Mouse (Mus musculus) frontal cortex, adult 2 months (tissue): ENCODE measurements at regions not wholly inside any gene's neighbourhood (a gene's known extent, or its start where the extent isn't known, plus 50 kb on each side); places are given as distances from the start of the nearest gene placed in this dataset.

Experiments used
- DNase-seq, 2 experiments: peaks; one replicate each; pipeline ENCODE4 v3.0.0; 2022; ENCODE audit warnings: low spot score in 1 of 2; ENCODE audit errors: extremely low spot score in 1 of 2

DNA sequence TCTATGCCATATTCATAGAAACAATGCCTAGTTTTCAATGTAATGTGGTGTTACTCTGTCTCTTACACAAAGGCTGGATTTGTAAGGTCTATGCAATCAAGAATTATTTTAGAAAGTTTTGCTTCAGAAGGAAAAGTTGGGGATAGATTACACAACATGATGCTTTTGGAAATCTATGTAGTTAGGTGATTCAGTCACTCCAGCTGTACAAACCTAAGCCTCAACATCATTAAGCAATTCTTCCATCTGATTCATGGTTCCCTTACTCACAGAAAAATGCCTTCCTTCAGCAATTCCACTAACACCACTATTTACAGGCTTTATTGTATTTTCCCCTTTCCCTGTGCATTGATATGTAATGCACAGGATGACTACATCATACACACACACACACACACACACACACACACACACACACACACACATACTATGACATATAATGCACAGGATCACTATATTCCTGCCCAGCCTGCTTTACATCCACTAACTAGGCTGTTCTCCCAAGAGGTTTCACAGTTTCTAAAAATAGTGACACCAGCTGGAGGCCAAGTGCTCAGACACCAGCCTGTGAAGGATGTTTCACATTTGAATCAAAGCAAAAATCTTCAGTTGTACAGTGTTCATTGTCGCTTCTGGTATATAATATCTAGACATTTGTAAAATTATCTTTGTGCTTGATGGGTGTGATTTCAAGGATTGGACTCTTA is 305.9 kb downstream of the Klf6 start:
- peak; percentile 41 to 70 for DNase-seq

DNA sequence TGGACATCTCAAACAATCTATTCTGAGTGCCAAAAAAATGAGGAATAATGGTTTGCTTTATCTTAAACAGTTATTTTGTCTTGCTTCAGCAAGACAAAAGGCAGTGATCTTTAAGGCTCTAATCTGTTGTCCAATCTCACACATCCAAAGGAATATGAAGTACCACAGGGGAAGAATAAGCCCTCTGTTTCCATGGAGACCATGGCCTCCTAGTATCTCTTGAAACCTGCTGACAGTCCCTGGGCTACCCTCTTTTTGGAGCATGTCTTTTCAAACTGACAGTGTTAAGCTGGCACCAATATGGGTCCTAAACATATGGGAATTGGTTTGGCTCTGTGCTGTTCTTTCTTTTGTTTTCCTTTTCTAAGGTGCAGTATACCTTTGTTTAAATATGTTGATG is 311.8 kb downstream of the Klf6 start:
- no peak for DNase-seq

DNA sequence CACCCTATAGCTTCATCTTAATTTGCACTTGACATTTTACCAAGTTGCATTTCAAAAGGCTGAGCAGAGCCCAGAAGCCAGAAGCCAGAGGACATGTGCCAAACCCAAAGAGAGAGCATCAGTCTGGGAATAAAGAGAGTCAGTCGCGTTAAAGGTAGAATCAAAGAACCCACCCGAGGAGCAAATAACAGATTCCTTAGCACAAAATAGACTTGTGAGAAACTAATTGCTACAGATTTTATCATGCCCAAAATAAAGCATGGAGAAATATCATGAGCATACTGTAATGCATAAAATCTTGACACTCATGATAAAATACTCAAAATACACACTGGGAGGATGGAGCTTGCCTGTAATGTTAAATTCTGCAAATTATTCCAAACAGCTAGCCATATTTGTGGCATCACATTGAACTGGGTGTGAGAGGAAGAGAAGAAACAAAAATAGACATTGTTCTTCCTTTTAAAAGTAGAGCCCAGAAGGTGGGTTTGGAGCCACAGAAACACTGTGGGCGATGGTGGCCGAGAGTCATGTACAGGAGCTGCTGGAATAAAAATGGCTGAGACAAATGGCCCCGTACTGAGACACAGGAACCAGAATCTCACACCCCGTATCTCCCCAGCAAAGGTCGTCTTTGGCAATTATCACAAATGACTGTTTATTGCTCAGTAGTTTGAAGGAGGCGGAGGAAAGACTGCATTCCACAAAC is 317.2 kb downstream of the Klf6 start:
- DNase-seq, result peak; percentile 55 to 57

DNA sequence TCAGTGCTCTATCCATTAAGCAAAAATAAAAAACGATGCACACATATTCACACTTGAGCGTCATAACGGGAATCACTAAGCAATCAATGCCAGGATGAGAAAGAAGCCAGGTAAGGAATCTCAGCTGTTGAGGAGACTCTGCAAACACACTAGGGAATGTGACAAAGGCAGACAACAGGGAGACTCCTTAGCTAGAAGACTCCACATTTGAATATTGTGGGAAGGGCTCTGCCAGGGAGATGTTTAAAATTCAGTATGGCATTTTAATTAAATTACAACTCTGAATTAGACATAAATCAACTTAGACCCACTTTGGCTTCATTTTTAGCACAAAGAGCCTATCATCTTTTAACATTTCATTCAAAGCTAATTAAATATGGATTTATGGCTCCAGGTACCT is 327.9 kb downstream of the Klf6 start:
- DNase-seq, result no peak

DNA sequence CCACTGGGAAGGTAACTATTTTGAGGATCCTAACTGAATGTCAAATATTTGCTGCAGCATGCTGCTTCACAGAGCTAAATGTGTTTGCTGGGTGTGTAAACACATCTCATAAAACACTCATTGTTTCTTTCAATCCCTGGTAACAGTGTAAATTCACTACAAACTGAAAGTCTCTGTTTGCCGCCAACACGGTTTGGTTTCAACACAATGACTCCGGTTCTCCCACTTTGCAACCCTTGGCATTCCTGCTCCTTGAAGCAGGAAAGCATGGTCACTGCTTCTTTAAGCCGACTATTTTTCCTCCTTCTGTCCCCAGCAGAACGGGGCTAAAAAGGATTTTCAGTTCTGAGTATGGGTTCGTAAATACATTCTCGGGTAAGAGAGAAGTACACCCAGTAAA is 328.3 kb downstream of the Klf6 start:
- peak in 1 of 2 experiments; percentile 32 for DNase-seq

DNA sequence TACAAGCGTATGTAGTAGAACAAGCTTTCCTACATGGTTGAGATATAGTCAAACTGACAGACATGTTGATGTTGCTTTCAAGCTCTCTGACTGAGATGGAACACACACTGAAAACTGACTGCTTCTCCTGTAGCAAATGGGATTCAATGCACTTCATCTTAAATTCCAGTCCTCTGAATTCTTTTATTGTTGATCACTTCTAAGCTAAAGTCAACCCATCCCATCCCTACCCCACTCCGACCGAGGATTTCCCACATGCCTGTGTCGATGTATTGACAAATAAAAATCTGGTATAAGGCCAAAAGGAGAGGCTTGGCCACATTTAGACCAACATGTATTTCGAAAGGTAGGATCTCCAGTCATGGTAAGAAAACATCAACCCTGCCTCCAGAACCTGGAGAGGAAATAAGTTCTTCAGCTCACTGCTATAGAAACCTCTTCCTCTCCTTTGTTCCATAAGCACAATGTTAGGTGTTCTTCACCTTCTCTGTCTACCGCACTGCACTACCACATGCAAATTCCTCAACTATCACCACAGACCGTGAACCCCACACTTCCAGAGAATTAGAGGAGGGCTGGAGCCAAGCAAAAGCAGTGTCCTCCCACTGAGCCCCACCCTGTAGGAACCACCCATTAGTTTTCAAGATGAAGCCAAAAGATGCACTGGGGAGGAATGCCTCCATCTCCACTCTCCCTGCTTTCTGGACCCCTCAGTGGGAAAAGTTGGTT is 330.1 kb downstream of the Klf6 start:
- DNase-seq, result no peak

DNA sequence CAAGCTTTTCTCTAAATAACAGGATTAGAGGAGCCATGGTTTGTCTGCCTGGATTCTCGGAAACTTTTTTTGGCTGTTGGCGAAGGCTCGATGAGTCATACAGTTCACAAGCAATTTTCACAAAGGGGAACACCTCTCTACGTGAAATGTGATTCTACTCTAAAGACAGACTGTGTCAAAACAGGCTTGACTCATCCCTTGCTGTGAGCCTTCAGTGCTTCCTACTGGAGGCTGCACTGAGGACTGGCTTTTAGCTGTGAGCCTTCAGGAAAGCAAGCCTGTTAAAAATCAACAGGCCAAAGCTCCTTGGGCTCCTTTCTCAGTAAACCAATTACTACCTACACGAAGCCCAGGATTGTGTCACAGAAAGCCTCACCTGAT is 330.6 kb downstream of the Klf6 start:
- DNase-seq, result peak; percentile 59 to 79

DNA sequence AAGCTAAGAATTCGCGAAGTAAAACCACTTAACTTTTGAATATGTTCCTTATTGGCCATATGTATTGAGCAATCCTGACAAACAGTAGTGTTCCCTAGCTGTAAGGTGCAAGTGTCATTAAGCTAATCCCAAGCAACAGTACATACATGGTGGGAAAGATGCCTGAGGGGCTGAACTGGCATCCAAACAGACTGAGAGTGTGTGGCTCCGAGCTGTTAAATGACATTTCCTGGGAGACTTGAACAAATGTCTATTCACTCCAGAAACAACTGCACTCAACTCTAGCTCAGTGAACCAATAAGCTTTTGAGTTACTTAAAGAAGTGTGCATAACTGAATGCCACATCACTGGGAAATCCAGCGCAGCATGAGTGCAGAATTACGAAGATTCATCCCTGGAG is 335.4 kb downstream of the Klf6 start:
- DNase-seq, result no peak

DNA sequence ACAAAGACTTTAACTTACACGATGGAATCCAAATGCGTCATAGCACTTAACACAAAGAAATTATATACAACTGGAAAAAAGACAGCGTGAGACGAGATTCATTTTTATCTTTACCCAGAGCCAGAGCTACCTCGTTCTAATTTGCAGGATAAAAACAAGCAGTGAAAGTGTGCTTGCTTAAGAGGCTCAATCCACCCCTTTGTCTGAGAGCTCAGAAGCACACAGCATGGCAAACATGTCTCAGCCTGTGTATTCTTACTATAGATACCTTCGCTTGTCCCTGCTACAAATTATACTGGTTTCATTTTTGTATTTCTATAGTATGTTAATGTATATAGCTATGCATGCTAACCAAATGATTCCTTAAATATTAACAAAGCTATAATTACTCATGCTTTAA is 337.8 kb downstream of the Klf6 start:
- DNase-seq, result no peak

DNA sequence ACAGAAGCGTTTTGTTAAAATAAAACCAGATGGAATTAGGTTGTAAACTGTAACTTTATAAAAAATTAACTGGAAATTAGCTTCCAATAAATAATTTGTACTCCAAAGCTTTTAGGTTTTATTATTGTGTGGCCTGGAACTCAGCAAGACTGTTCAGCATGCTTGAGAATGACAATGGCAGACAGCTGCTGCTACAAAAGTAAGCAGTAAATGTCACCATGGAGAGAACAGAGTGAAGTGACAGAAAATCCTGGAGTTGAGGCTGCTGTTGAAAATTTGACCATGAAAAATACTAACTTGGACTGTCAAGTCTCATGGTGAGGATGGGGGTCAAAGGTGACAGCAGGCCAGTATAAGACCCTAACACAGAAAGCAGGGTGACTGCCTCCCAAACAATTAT is 340.2 kb downstream of the Klf6 start:
- DNase-seq, result no peak

DNA sequence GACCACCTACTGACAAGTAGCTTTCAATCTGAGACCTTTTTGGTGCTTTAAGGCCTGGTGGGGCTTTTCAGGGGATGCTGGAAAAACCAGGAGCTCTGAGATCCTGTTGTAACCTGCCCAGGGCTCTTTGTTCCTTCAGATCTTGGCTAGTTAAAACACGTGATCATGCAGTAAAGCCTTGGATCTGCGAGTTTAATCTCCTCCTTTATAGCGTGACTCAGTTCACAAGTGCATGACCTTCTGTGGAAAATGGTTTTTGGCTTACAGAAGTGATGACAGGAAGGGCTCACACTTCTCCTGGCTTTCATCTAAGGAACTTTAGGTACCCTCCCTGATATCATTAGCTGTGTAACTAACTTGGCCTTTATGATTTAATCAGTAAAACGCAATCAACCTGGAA is 343.1 kb upstream of the Pitrm1 start:
- no peak for DNase-seq

DNA sequence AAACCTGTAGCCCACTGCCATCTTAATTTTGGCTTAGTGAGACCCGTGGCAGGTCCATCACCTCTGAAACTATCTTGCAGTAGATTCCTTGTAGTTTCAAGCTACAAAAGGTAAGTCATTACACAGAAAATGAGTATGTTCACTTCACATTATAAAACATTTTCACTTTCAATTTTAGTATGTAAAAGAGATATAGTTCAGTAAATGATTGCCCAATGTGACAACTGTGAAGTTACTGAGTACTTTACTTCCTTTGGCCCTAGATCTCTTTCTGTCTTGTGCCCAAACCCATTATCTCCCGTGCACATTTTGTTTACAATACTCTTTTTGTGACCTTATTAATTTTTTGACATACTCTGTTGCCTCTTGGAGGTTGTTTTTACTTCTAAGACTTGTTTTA is 335.4 kb upstream of the Pitrm1 start:
- DNase-seq, result no peak

DNA sequence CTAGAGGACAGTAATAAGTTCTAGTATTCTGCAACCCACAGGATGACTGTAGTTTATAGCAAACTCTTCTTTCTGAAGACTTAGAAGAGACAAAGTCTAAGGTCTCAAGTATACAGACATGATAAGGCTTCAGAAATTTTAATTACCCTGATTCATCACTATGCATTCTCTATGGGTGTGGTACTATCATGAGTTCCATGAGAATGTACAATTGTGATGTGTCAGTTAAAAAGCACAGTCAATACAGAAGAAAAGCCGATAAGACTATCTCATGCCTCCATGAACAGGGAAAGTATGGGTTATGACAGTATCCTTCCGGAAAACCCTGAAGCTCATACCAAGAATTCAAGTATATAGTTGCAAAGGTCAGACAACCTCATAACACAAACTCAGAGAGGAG is 333.8 kb upstream of the Pitrm1 start:
- no peak for DNase-seq

DNA sequence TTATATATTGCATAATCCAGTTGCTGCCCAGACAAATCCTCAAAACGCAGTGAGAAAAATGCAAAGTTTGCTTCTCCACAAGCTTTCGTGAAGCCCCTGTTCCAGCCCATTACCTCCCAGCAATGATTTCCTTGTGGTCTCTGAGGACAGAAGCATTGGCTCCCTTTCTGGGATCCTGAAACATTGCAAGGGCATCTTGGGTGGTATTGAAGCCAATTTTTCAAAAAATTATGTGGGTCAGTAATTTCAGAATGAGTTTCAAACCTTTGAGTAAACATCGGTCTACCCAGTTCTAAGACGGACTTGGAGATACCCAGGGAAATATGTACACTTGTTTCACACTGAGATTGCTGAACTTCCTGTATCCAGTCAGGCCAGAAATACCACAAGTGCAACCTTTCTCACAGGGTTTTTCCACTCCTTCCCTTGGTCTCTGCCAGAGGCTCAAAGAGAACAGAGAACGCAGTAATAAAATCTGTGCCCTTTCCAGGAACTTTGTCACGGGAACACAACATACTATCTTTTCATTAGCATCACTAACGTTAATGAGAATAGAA is 321.8 kb upstream of the Pitrm1 start:
- DNase-seq, result no peak

DNA sequence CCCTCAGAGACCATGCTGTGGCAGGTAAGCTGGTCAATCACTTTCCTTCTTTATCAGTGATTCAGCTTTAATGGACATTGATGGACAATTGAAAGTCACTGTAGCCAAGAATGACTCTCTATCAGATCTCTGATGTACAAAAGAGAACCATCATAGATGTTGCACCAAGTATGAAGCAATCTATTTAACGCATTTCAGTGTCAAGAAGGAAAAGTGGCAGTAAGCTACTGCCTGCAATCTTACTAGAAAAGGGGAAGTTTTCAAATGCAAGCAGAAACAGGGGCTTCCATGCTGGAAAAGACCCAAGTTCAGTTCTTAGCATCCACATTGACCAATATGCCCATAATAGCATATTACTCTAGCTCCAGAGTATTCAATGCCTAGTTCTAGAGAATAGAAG is 319.7 kb upstream of the Pitrm1 start:
- DNase-seq, result no peak

DNA sequence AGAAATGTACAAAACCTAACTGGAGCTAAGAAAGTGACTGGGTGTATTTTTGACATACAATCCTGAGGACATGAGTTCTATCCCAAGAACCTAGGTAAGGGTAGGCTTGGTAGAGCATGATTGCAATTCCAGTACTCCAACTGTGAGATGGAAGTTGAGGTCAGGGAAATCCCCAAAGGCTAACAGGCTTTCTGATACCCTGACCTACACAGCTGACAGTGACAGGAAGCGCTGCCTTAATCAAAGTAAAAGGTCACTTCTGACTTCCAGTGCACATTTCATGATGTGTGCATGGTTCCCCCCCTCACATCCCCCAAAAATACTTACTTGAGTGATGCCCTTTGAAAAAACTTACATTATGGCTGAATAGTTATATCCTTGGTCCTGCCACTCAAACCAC is 312.6 kb upstream of the Pitrm1 start:
- DNase-seq, result no peak

DNA sequence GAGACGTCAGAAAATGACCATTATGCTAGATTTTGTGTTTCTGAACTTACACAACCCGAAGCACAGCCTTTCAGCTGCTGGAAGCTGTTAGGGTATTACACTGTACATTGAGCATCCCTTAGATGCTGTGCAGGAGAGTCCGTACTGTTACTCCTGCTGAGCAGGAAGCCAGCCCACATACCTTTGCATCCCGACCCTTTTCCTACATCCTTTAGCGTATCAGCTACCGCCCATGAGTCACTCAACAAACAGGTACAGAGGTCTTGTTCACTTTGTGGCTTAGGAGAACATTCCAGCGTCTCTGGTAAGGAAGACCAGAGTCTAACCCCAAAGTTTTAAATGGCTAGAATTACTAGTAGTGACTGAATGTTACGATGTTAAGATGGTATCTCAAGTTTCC is 311.4 kb upstream of the Pitrm1 start:
- no peak for DNase-seq

DNA sequence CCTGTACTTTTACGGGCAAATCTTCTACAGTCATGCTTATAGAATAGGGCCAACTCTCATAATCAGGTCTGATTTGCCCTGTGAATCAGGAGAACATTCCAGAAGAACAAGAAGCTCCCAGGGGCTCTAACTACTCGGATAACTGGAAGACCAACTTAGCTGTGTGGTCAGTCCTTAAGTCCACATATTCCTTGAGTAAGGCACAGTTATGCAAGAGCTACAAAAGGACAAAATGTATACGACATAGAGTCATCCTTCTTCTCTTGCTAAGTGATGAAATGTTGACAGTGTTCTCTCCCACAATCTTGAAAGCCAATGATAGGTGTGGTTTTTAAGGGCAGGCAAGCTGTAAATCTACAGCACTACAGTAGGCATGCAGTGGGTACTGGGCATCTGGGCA is 310.7 kb upstream of the Pitrm1 start:
- DNase-seq, result no peak

DNA sequence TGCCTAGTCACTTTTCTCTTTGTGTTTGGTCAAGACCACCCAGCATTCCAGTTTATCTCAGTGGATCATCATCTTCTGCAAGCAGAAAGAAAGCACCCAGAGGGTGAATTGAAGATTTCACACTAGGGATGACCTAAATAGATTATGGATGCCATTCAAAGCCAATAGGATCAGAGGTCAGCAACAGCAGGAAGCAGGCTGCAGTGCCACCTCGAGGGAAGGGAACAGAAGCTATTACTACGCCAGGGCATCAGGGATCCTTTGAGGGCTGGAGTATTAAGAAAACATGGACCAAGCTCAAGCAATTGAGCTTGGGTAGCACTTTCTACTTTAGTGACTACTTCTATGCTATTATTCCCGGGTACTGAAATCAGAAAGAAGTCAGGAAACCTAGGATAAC is 307.1 kb upstream of the Pitrm1 start:
- no peak for DNase-seq

DNA sequence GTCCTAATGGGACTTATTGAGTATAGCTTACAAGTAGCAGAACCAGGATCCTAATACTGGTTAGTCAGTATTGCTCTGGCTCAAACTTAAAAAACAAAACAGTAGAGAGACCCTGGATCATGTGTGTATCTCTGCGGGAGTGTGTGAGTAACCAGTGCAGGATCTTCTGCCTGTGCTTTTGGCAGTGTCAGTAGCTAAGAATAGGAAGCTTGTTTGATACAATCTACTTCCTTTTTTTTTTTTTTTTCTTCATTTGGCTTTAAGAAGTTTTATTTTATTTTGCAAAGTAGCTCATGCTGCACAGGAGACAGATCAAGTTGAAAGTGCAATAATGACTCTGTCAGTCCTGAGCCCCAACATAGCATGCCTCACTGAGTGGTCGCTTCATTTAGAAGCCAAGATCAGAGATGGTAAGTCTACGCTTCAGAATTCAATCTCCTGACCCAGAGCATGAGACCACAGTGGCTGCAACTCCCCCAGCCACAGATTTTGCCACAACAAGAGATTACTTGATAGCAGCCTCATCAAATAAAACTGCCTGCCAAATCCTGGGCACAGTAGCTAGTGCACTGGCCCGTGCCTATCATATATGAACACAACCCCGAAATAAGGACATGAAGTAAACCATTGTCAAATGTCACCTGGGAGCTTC is 306.4 kb upstream of the Pitrm1 start:
- DNase-seq, result no peak

DNA sequence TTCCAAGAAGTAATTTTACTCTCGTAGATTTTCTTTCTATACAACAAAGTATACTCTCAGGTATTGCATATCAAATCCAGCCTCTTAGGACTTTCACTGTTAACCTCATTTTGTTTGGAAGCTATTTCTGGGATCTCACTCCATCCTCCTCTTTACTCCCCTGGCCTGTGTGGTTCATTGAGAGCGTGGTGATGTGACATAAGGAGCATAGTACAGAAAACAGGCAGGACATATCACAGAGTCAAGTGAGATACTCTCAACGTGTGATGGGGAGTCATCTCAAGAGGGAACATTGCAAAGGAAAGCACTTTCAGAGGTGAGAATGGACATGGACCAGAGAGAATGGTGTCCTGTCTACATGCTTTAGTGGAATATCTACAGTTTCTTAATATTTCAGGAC is 297.8 kb upstream of the Pitrm1 start:
- no peak for DNase-seq
